8 mouse cellular contexts compared by ENCODE assay signal in genomic region chr10:40350245-40350932, GRCm38 (mm10). TPM values are rescaled to one million over a fixed set of nuclear protein-coding genes. Genes with fewer than 3 reads are reported as not detected.
DNase-seq lines count a peak whose midpoint lies in the region; ATAC-seq and TF ChIP-seq lines count a peak whose summit lies in the region.

No protein-coding gene starts in this region.

- no peak for TF ChIP-seq CTCF in heart, postnatal 0 days (IDR thresholded peaks at IDR 0.05; ENCODE audit: low read depth)

- H3K4me1 ChIP-seq in heart, embryonic 10.5 days: peaks cover 10% of the 10 kb centered on the region
- H3K4me1 ChIP-seq in ES-E14 (ENCODE audit: control insufficient read depth in 2 of 2, insufficient read depth in 2 of 2, low read length in 2 of 2, poor library complexity in 1 of 2): peaks cover 2 to 4% of the 10 kb centered on the region in 2 experiments; a peak in 2 of 4 replicates
- H3K4me1 ChIP-seq in heart, postnatal 0 days (ENCODE audit: control insufficient read depth, insufficient read depth): no peaks in the 10 kb centered on the region
- peaks cover 19% of the 10 kb centered on the region for H3K4me1 ChIP-seq in liver, embryonic 16.5 days (ENCODE audit: control insufficient read depth, low read depth, low read length)

- ATAC-seq in heart, postnatal 0 days (ENCODE audit: insufficient read depth, low read depth): no peak
- ATAC-seq in liver, embryonic 16.5 days (ENCODE audit: low read depth): no peak

- DNase-seq in heart, embryonic 10.5 days (ENCODE audit: low spot score): no peak
- DNase-seq in heart, postnatal 4 days: no peak
- DNase-seq in ES-E14 (ENCODE audit: low read depth, low spot score): no peak
- no peak for DNase-seq in heart, postnatal 0 days (ENCODE audit: low spot score)
- DNase-seq in embryo, embryonic 10.5 days (ENCODE audit: low spot score): no peak
- no peak for DNase-seq in right cerebral cortex, postnatal 14 days
- DNase-seq in layer of hippocampus, adult 11-12 months (ENCODE audit: low spot score): no peak

- H3K9ac ChIP-seq in ES-E14 (ENCODE audit: insufficient read depth, low read depth, low read length, poor library complexity, severe bottlenecking): peak overlapping the region; percentile 81; the same call in 1 of the 2 replicates
- H3K9ac ChIP-seq in heart, postnatal 0 days (replicated peaks; ENCODE audit: low read depth, low read length): peak overlapping the region; percentile 91
- H3K9ac ChIP-seq in liver, embryonic 16.5 days (ENCODE audit: low read depth, low read length): peak overlapping the region; percentile 96

- in situ Hi-C loops in ES-E14 (cut with MboI; ENCODE audit: low sequenced_read_pairs in 2 of 2, unreplicated experiment in 2 of 2): no loop called here

- peak overlapping the region; percentile 90 for H3K4me3 ChIP-seq in heart, embryonic 10.5 days
- H3K4me3 ChIP-seq in ES-E14 (ENCODE audit: insufficient read depth in 1 of 2, low read depth in 1 of 2, low read length in 2 of 2, poor library complexity in 1 of 2, severe bottlenecking in 1 of 2): peak overlapping the region; percentile 92 to 97
- H3K4me3 ChIP-seq in heart, postnatal 0 days (ENCODE audit: low read depth, low read length): peak overlapping the region; percentile 90
- peak overlapping the region; percentile 97 for H3K4me3 ChIP-seq in liver, embryonic 16.5 days (ENCODE audit: low read depth, low read length)

- 35% methylated on average over 12 of the region's 12 CpGs for WGBS in heart, embryonic 10.5 days
- 42% methylated on average over 12 of the region's 12 CpGs for WGBS in heart, postnatal 0 days
- 39% methylated on average over 12 of the region's 12 CpGs for WGBS in liver, embryonic 16.5 days (ENCODE audit: insufficient replicate concordance)

- peak overlapping the region; percentile 68 for H3K4me2 ChIP-seq in heart, postnatal 0 days (ENCODE audit: low read depth, low read length)
- H3K4me2 ChIP-seq in liver, embryonic 16.5 days (ENCODE audit: low read depth, low read length): peak overlapping the region; percentile 89

- H3K9me3 ChIP-seq in heart, embryonic 10.5 days: no peaks in the 10 kb centered on the region
- no peaks in the 10 kb centered on the region for H3K9me3 ChIP-seq in ES-E14 (ENCODE audit: control insufficient read depth, insufficient read depth, low read depth, low read length)
- H3K9me3 ChIP-seq in heart, postnatal 0 days (replicated peaks; ENCODE audit: control insufficient read depth, low read length): no peaks in the 10 kb centered on the region
- H3K9me3 ChIP-seq in liver, embryonic 16.5 days (replicated peaks; ENCODE audit: control insufficient read depth, low read length): no peaks in the 10 kb centered on the region

- no peak for TF ChIP-seq EP300 in heart, postnatal 0 days (IDR thresholded peaks at IDR 0.05; ENCODE audit: low read depth)

- no peaks in the 10 kb centered on the region for H3K27me3 ChIP-seq in heart, embryonic 10.5 days (ENCODE audit: insufficient read depth, poor library complexity, severe bottlenecking)
- no peaks in the 10 kb centered on the region for H3K27me3 ChIP-seq in heart, postnatal 0 days (ENCODE audit: control insufficient read depth, insufficient read depth, low read length)
- H3K27me3 ChIP-seq in liver, embryonic 16.5 days (ENCODE audit: control insufficient read depth, insufficient read depth, low read depth, low read length): no peaks in the 10 kb centered on the region

- no peaks in the 10 kb centered on the region for H3K36me3 ChIP-seq in heart, embryonic 10.5 days
- H3K36me3 ChIP-seq in ES-E14 (ENCODE audit: control insufficient read depth, insufficient read depth, low read length, poor library complexity, severe bottlenecking): no peaks in the 10 kb centered on the region; the same call in 1 of the 2 replicates
- H3K36me3 ChIP-seq in heart, postnatal 0 days (replicated peaks; ENCODE audit: control insufficient read depth, insufficient read depth, low read length): no peaks in the 10 kb centered on the region
- H3K36me3 ChIP-seq in liver, embryonic 16.5 days (ENCODE audit: control insufficient read depth, insufficient read depth): no peaks in the 10 kb centered on the region

- H3K27ac ChIP-seq in heart, embryonic 10.5 days: peak overlapping the region; percentile 94
- H3K27ac ChIP-seq in ES-E14 (ENCODE audit: insufficient read depth, low read depth, low read length, poor library complexity, severe bottlenecking): no peak overlapping the region
- H3K27ac ChIP-seq in heart, postnatal 0 days (ENCODE audit: low read depth): 0 out of 2 replicates have a peak overlapping the region, but pooled peaks have one; percentile 97
- no peak overlapping the region; the same call in 1 of the 2 replicates for H3K27ac ChIP-seq in liver, embryonic 16.5 days (ENCODE audit: low read length)

TF ChIP-seq in ES-E14, 5 proteins besides CTCF, POLR2A, EP300 and RAD21:
- TF ChIP-seq MAFK (IDR thresholded peaks at IDR 0.05; ENCODE audit: insufficient read depth, low read depth, low read length) (no peak), CHD2 (IDR thresholded peaks at IDR 0.05; ENCODE audit: low read depth, low read length) (no peak), ZNF384 (IDR thresholded peaks at IDR 0.05; ENCODE audit: low read depth, low read length) (no peak), HCFC1 (IDR thresholded peaks at IDR 0.05; ENCODE audit: borderline replicate concordance, insufficient read depth, low read length) (no peak), ZC3H11A (IDR thresholded peaks at IDR 0.05; ENCODE audit: borderline replicate concordance, low read depth, low read length) (no peak)

RNA-seq across cellular contexts. Expression of gene Cdk19, which starts 11.0 kb away (rescaled TPM):
- polyA plus RNA-seq in heart, embryonic 10.5 days (2016; fragmentation: Nextera tagmentation; extraction: Ambion mirVana): 5.2 and 6.1 TPM in 2 replicates
- 10 to 100 TPM; 14.2 to 14.5 TPM for total RNA-seq in heart, postnatal 4 days (2021)
- 6.4 and 6.5 TPM in 2 replicates for total RNA-seq in ES-E14 (2012; rRNA removed)
- total RNA-seq in heart, postnatal 0 days (2014; rRNA removed; ENCODE audit: low replicate concordance): 7.3 and 11.6 TPM in 2 replicates
- 3.1 and 3.7 TPM in 2 replicates for polyA plus RNA-seq in heart, postnatal 0 days (2015; fragmentation: Nextera tagmentation; extraction: Ambion mirVana)
- 2.7 and 3.1 TPM in 2 replicates for polyA plus RNA-seq in liver, embryonic 16.5 days (2015; fragmentation: Nextera tagmentation; extraction: Ambion mirVana)

RNA-seq across cellular contexts. Expression of gene Amd1, which starts 48.4 kb away (rescaled TPM):
- polyA plus RNA-seq in heart, embryonic 10.5 days (2016; fragmentation: Nextera tagmentation; extraction: Ambion mirVana): 55.2 and 59.1 TPM in 2 replicates
- total RNA-seq in heart, postnatal 4 days (2021): 10 to 100 TPM; 31.0 to 32.1 TPM
- 108 and 126 TPM in 2 replicates for total RNA-seq in ES-E14 (2012; rRNA removed)
- total RNA-seq in heart, postnatal 0 days (2014; rRNA removed; ENCODE audit: low replicate concordance): 38.9 and 48.5 TPM in 2 replicates
- 23.1 and 25.8 TPM in 2 replicates for polyA plus RNA-seq in heart, postnatal 0 days (2015; fragmentation: Nextera tagmentation; extraction: Ambion mirVana)
- 33.5 and 37.6 TPM in 2 replicates for polyA plus RNA-seq in liver, embryonic 16.5 days (2015; fragmentation: Nextera tagmentation; extraction: Ambion mirVana)

Comparison
In these comparisons a context has a peak if more than half of its experiments do, and no peak if none do; other contexts are left out.
1. H3K27ac ChIP-seq: peak in heart, embryonic 10.5 days (single experiment) and heart, postnatal 0 days (single experiment); none in ES-E14 (single experiment) and liver, embryonic 16.5 days (single experiment).
2. Peak in every context shown above with its lines, with median percentiles within 50 percentile points of each other: H3K4me3 ChIP-seq and H3K9ac ChIP-seq.